Mouse (Mus musculus) cerebellum, adult 8-10 months (tissue): Measurements from ENCODE around the gene Nufip1.
"Not testable (repeated sequence)": the region's sequence is repeated elsewhere in the genome, so short reads cannot be mapped to it uniquely, and the experiment has no call there.

Experiments used
- DNase-seq: peaks from one replicate; pipeline ENCODE4 v3.0.0; 2022

The Nufip1 gene

DNA sequence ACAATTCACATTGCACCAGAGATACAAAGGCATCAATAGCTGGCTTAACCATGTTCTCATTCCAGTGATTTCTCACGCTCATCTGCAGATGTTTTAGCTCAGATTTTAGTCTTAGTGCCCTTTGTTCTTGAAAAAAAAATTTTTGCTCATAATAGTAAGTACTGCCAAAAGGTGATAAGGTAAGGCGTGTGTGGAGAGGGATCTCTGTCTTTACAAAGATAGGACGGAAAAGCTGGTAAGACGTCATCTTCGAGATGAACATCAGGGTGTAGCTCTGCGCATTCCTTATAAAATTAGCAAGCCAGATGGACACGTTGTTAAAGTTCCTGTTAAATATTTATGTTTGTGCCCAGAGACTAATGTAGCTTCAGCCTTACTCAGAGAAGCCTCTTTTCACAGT is 35.2 kb downstream of the Nufip1 start:
- no peak for DNase-seq

DNA sequence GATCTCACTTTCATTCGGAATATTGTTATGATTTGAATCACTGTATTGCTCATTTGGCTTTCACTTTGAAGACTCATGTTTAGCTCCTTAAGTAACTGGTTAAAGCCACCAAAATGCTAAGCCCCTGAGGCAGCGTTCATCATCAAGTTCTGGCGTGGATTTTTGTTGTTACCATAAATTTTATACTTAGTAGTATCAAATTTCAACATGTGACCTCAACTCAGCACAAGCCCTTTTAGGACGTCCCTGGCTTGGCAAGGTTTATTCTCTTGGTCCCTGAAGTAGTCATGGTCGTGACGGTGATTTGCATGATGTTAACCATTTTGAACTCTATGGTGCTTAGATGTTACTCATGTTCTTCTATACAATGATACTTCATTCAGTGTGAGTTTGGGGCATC is 36.4 kb downstream of the Nufip1 start:
- DNase-seq, result no peak

DNA sequence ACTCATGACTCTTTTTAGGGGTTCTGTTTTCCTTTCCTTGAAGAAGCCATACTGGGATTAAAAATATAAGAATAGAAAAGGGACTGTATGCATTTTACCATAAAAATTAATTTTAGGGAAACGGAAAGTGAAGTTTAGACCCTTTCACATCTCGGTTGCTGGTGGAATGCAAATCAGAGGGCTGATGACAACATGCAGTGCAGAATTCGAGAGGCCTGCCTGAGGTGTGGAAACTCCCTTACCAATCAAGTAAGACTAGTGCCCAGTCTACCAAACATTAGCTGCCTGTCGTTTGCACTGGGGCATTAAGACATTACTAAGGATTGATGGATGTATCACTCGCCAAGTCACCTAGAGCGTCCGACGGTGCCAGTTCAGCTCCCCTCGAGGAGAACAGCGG is 37.6 kb downstream of the Nufip1 start:
- no peak for DNase-seq

DNA sequence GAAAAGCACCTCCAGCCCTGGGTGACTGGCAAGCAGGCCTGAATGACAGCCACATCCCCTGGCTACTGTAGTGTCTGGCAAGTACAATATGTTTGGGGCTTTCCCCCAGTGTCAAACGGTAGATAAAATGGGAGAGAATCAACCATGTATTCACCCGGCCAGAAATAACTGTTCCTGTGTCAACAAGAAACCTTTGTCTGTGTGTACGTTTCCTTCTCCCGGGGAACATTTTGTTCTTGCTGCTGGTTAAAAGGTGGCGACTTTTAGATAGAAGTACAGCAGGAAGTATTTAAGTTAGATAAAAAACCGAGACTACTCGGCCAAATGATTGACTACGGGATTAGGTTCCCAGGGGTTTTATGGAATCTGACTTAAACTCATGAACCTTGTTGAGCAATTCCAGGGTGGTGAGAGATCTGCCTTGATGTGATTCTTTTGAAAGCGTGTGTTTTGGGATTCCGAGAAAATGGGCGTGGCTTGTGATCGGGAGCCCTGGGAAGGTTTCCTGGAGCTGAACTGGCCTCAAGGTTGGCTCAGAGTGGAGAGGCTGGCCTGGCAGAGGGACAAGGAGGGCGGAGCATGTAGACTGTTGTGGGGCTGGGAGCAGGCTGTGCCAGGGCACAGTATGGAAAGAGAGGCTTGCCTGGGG is 39.0 kb downstream of the Nufip1 start:
- peak; percentile 37 for DNase-seq

DNA sequence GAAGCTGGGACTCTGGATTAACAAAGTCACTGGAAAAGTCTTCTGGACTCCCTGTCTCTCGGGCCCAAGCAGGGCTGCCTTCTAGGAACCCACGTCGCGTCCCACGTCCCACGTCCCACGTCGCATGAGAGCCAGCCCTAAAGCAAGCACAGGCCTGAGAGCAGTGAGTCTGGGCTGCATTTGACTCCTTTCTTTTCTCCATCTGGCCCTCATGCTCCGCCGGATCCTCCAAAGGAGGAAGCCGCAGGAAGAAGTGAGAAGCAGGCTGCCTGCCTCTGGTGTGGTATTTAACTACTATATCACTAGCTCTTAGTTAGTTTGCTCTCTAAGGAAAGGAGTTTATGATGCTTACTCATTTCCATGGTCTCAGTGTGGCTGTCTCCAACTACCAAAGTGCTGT is 39.8 kb downstream of the Nufip1 start:
- DNase-seq, result no peak

DNA sequence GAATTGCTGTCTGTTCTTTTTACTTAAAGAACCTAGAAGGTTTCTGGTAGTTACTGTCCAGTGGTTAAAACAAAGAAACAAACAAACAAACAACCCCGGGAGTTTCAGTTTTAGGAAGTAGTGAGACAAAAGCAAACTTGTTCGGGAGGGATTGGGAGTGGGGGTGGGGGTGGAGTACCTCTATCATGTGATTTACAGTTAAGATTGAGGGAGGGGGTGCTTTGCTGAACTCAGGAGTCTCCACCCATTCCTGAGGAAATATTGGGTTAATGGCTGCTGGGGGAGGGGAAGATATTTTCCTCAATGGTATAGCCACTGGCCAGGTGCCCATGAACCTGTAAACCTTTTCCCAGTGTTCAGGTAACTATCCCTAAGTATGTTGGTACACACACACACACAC is 40.3 kb downstream of the Nufip1 start:
- no peak for DNase-seq

DNA sequence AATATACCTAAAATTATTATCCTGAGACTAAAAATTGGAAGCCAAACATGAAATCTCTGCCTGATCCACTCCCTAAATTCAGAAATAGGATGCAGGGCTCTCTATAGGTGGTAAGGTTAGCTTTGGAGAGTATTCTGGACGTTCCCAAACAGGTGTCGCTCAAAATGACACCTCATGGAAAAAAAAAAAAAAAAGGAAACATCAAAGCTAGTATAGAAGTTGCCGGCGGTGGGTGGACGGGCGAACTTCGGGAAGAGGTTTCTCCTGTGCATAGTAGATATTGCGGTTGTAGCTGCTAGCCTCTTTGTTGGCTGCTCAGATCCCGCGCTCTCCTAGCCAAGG is 41.1 kb downstream of the Nufip1 start:
- no peak for DNase-seq

DNA sequence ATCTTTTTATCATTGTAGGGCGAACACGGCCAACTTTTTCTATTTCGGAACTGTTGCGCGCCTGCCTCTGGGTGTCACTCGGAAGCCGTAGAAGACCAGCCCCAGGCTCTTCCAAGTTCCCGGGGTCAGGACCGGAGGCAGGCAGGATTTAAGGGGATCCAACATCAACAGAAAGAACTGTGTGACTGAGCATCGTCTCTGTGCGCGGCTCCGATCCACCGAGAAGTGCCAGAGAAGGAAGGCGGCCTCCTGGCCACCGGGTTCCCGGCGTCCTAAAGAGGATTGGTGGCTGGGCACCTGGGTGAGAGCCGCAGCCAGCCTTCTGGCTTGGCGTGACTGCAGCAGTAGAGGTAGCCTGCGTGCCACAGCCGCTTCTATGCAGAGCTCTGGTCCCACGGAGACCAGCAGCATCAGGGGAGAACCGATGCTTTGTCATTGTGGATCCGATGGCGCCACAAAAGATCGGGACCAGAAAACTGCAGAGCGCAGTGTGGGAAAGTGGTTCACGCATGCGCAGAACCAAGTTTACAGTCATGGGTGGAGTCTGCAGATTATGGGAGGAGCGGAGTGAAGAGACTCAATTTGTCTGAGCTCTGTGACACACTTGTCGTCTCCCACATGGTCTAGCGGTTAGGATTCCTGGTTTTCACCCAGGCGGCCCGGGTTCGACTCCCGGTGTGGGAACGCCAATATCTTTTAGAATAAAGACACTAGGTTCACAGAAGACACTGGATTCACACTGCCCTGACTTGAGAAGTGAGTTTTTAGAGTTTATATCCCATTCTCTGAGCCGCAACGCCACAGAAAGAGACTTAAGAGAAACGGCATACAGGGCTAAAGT is 41.7 kb downstream of the Nufip1 start:
- DNase-seq, result peak; percentile 99

DNA sequence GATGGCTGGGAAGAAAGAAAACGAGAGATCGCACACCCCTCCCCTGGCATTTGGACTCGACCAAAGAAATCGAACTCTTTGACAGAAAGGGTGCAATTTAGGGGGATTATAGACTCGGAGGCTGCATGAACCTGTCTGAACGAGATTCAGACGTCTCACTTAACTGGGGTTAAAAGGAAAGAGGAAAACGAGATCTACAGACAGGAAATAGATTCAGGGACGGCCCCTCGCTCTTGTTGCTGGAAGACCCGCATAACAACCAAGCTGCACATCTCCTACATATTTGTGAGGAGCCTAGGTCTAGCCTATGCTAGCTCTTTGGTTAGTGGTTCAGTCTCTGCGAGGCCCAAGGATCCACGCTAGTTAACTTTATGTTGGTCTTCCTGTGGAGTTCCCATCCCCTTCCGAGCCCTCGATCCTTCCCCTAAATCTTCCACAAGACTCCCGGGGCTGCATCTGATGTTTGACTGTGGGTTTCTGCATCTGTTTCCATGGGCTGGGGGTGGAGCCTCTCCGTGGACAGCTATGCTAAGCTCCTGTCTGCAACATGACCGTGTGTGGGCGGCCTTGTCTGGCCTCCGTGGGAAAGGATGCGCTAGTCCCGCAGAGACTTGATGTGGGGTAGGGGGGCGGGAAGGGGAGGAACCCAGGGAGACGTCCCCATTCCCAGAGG is 42.4 kb downstream of the Nufip1 start:
- DNase-seq, result peak; percentile 23

DNA sequence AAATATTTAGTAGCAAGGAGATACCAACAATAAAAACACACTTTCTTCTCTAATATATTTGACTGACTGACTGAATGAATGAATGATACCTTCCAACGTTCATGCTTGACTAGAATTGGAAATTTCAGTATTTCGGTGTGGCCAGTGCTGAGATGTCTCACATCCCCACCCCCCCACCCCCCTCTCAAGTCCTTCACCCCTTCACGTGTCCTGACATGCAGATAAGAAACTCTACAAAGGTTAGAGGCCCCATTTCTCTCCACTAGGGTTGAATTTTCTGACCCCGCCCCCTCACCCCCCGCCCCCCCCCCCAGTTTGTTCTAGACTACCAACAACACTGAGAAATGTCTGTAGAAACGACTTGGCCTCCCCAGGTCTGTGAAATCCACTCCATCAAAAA is 43.1 kb downstream of the Nufip1 start:
- DNase-seq, result no peak

DNA sequence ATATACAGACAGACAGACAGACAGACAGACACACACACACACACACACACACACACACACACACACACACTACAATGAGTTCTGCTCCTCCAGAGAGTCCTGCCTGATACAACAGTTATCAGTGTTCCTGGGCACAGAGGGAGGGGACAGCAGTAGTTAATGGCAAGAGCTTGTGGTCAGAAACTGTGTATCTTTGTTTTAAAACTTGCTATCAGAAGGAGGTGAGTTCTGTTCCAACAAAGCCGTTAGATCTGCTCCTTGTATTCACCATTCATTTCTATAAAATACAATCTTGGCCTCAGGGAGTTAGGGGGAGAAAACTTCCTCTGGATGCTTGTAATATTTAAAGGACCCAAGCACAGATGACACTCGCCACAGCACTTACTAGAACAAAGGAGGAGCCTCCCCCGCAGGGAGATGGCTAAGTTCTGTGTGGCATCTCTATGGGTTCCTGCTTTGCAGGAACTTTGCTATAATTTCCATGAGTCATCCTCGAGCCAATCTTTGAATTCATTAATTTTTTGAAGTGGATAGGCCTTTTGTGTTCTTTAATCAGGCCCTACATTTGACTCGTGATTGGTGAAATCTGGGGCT is 47.6 kb downstream of the Nufip1 start:
- no peak for DNase-seq

DNA sequence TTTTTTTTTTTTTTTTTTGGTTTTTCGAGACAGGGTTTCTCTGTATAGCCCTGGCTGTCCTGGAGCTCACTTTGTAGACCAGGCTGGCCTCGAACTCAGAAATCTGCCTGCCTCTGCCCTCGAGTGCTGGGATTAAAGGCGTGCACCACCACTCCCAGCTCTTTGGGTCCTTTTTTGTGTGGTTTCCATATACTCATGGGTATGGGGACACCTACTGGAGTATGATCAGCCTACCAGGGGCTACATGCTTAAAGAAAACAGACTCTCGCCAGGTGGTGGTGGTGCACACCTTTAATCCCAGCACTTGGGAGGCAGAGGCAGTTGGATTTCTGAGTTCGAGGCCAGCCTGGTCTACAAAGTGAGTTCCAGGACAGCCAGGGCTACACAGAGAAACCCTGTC is 49.9 kb downstream of the Nufip1 start:
- DNase-seq, result not testable (repeated sequence)

DNA sequence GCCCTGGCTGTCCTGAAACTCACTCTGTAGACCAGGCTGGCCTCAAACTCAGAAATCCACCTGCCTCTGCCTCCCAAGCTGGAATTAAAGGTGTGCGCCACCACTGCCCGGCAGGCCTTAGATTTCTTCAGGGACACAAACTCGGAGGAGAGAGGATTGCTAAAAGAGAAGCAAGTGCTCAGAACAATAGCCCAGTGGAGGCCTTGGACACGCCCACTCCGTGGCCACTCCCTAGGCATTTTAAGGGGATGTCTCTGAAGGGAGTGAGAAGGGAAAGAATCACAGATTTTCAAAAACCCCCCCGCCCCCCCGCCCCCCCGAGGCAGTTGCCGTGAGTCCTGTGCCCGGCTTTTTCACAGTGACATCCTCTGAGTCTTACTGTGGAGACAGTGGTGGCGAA is 53.5 kb downstream of the Nufip1 start:
- no peak for DNase-seq

DNA sequence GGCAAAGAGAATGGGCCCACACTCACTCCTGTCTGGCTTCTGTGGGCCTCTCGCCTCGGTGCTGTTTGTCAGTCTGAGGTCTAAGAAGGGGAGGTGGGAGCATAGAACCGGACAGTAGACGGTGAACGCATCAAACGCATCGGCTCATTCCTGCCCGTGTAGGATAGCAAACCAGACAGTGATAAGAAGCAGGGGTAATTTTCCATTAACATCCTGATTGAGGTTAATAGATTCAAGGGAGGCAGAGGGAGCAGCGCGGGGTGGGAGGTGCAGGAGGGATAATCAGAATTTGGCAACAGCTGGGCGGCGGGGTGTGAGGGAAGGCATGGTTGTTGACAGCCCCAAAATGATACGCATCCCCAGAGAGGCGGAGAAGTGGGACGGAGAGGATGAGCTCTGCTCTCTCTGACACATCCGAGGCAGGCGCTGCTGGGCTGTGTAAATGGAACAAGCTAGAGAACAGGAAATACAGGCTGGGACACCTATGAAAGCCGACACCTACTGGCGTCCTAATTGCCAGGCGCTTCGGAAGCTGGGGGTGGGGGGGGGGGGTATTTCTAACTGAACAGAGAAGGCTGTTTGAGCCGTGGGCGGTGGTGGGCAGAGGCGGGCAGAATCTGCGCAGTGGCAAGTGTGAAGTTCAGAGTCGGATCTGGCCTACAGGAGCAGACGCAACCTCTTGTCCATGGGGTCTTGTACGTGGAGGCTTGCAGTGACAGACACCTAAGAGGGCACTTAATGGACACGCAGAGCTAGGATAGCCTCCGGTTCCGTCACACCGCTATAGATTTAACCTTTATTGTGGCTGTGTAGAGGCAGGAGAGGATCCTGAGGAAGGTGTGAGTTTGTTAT is 54.4 kb downstream of the Nufip1 start:
- peak; percentile 5 for DNase-seq

DNA sequence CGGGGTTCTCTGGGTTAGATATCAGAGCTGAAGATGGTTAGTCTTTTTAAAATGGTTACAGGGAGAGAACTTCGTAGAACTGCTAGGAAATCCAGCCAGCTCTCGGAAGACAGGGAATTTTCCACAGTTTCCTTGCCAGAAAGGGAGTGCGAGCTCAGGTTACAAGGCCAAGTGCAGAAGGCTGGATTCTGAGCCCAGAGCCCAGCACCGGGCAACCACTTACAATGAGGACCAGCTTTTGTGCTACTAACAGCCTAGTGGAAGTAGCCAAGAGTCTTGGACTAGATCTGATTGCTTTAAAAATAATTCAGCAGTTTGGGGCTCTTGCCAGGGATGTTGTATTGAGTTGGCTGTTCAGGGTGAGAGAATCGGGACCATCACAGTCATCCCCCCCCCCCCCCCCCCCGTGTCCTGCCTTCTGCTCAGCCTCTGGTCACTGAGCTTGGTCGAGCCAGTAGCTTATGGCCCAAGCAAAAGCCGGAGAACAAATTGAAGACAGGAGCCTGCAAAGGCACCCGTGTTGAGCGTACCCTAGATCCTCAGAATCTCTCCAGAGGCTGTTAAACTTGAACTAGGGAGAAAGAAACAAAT is 59.3 kb downstream of the Nufip1 start:
- DNase-seq, result no peak

DNA sequence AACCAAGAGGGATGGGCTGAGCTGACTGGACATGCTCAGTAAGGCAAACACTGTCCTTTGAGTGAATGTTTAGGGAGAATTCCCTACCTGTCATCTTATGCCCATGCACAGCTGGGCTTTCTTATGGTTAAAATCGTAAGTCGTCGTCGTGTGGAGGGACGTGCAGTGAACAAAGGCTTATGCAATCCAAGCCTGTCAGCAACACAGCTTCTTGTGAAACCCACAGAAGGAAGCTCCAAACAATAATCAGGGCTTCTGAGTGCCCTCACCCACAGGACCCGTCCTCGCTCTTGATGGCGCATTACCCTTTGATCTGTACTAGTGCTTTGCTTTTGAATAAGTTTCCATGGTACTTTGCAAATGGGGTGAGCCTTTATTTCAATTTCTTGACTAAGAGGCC is 60.6 kb downstream of the Nufip1 start:
- no peak for DNase-seq

DNA sequence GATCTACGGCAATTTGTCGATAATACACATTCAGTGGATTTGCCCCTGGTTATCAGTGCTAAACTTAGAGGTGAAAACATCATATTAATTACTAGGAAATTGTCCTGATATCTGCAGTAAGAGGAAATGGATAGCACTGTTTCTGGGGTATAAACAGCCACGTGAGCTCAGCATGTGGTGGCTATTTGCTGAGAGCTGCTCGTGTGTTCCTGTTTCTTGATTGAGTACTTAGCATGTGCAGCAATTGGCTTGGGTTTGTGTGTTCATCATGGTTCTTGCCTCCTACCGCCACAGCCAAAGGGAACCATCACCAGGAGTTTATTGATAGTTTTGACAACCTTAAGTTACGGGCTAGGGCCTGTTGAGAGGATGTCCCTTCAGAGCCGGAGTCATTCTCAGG is 63.6 kb downstream of the Nufip1 start:
- DNase-seq, result no peak

DNA sequence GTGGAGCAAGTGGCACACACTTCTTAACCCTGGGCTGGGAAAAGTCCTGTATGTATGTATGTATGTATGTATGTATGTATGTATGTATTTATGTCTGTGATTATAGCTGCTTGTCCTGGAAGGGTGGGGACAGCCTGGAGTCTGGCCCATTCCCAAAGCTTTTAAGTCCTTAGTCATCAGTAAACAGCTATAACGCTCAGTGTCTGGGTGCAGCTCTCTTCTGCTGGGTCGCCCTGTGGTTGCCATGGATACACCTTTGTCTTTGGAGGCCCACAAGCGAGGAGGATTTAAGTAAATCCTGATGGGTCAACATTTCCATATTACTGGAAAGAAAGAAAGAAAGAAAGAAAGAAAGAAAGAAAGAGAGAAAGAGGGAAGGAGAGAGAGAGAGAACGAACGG is 65.1 kb downstream of the Nufip1 start:
- no peak for DNase-seq

DNA sequence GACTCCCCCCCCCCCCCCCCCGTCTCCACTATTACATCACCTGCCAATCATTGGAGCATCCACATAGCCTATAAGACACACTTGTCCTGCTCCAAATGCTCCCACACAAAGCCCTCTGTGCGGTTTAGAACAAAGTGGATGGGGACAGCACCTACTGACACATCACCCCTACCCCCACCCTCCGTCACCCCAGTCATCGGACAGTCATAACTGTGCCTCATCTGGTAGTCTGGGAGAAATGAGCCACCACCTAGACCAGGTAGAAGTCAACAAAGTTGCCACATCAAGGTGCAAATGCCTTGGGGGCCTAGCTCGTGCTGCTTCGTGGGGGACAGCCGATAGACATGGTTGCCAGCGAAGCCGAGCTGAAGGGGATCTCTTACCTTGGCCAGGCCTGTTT is 66.5 kb downstream of the Nufip1 start:
- DNase-seq, result no peak

DNA sequence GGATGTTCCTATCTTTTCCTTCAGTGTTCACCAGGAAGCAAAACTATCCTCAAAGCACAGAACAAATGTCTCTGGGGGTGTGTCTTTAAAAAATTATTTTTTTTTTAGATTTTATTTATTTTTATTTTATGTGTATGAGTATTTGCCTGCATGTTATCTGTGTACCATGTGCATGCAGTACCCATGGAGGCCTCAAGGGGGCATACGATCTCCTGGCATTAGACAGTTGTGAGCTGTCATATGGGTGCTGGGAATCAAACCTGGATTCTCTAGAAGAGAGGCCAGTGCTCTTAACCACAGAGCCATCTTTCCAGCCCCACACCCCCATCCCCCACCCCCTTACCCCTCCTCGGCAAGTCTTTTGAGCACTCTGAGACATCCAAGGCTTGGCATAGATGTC is 67.8 kb downstream of the Nufip1 start:
- DNase-seq, result no peak

DNA sequence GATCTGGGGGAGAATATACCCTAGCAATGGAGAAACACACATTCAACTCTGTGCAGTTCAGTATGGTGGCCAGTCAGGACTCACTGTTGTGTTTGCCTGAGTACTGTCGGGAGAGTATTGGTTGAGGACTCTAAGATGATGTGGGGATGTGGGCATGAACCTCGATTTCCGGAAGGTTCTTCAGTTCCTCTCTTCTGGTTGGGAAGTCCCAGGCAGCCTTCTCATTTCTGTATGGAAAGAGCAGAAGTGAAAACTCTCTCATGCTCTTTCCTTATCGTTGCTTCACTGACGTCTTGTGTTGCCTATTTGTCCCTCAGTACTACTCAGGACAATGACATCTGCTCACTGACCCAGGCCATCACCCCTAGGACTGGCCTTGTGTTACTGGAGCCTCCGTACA is 68.7 kb downstream of the Nufip1 start:
- no peak for DNase-seq

DNA sequence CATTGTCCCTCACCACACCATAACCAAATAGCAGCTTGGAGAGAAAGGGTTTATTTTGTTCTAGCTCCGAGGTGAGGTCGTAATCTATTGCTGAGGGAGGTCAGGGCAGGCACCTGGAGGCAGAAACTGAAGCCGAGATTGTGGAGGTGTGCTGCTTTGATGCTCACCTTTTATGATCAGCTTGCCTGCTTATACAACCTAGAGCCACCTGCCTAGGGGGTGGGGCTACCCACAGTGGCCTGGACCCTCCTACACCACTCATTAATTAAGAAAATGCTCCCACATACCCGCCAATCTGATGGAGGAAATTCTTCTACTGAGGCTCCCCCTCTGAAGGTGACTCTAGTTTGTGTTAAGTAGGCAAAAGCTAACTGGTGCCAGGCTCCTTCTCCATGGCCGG is 74.7 kb downstream of the Nufip1 start:
- DNase-seq, result no peak

DNA sequence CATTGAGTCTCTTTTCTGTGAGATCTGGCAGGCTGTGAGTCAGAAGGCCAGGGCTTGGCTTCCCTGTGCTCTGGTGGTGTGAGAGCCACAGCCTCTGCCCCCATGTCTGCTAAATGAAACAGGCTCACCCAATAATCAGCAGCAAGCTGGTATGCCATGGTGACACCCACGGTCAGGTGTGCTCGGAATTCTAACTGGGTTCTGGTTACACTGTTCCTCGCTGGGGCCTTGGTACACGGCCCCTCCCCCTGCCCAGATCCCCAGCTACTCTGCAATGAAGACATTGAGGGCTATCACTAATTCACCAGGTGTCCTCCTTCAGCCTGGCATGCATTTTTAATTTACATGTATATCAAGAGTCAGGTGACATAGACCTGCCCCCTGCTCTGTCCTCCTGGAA is 75.6 kb downstream of the Nufip1 start:
- DNase-seq, result no peak
